In genomic region chr5:136755696-136756095, GRCm38 (mm10) we compare ENCODE assay signal across 7 mouse cellular contexts.
DNase-seq lines count a peak whose midpoint lies in the region; TF ChIP-seq lines count a peak whose summit lies in the region.

No protein-coding gene starts in this region.

- peak; percentile 97 for TF ChIP-seq CTCF in lung, adult 2 months (IDR thresholded peaks at IDR 0.05; ENCODE audit: insufficient read depth, low read length)

- no peak for TF ChIP-seq POLR2A in lung, adult 2 months (IDR thresholded peaks at IDR 0.05; ENCODE audit: borderline replicate concordance, extremely low read depth, low read depth, low read length)

- peak; percentile 11 to 52 for DNase-seq in urinary bladder, adult 18-20 months (ENCODE audit: low spot score in 2 of 2)
- no peak for DNase-seq in urinary bladder, postnatal 10 days (ENCODE audit: low spot score)
- DNase-seq in adrenal gland, postnatal 14 days: peak; percentile 82
- peak; percentile 68 for DNase-seq in embryo, embryonic 9.5 days (ENCODE audit: extremely low spot score)
- DNase-seq in kidney, postnatal 14 days: peak; percentile 60
- peak; percentile 60 for DNase-seq in lung, adult 2 months
- DNase-seq in skeletal muscle tissue, adult 2 months (ENCODE audit: low read depth, low spot score): peak; percentile 14

- WGBS in lung, adult 2 months: under 1% methylated on average over 3 of the region's 3 CpGs

- H3K4me1 ChIP-seq in lung, adult 2 months (ENCODE audit: control insufficient read depth, insufficient read depth, low read length): no peaks in the 10 kb centered on the region

- H3K4me3 ChIP-seq in lung, adult 2 months (replicated peaks; ENCODE audit: extremely low read depth, low read depth, low read length): no peak overlapping the region
